Mouse (Mus musculus): ENCODE data around the gene Ube2j1. TPM values are rescaled to one million over a fixed set of nuclear protein-coding genes. Genes with fewer than 3 reads are reported as not detected.

The Ube2j1 gene
- total RNA-seq, 2 experiments from 2014 or later: 50.5 to 54.7 TPM

DNA sequence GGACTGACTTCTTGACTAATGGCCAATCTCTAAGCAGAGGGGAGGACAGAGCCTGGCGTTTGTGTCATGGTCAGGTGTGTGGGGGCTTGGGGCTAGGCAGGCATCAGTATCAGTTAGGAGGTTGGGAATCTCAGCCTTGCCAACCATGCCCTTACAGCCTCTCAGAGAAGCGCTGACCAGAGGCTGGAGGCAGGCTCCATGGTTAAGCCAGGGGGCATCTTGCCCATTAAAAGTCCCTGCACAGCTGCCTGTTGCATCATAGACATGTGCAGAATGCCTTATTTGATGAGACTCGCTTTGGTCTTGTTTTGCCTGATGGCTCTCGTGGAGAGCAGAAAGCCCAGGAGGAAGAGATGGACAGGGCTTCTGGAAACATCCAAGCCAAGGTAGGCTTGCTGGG, 31.8 kb downstream of the Ube2j1 start, which contains the start of gene Gabrr2:
Gabrr2 (plus strand) TSS at position 19 of the 400 bp plus-strand sequence.
- peak within 1 kb of the TSS; percentile 19; the same call in 1 of the 2 replicates for H3K4me3 ChIP-seq
- no peak for TF ChIP-seq CTCF (IDR thresholded peaks at IDR 0.05)
- intact Hi-C loops (cut with DNase I): no loop called here
- DNase-seq: peak; percentile 59
- H3K27ac ChIP-seq: peak within 1 kb of the TSS; percentile 62

DNA sequence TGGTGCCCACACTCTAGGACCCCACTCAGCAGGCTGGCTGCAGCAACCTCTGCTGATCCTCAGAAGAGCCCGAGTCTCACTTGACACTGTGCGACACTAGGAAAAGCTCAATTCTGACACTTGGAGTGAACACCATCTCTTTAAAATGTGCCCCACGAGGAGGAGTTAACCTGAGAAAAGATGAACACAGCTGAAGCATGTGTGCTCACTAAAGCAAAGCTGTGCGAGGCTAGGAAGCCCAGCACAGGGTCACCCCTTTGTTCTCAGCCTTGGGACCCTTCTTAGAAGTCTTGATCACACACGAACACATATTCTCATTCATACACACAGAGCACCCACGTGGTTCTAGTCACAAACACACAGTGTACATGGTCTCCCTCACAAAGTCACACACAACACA, 33.8 kb downstream of the Ube2j1 start:
- no peak for DNase-seq
- Histone ChIP-seq H3K4me3 (no peak overlapping the region), H3K27ac (no peak overlapping the region)
- TF ChIP-seq CTCF (IDR thresholded peaks at IDR 0.05): no peak
- intact Hi-C loops (cut with DNase I): loop anchor here (5.0 kb wide), 1 partner anchor 52 kb away; no protein-coding TSS in a partner anchor

DNA sequence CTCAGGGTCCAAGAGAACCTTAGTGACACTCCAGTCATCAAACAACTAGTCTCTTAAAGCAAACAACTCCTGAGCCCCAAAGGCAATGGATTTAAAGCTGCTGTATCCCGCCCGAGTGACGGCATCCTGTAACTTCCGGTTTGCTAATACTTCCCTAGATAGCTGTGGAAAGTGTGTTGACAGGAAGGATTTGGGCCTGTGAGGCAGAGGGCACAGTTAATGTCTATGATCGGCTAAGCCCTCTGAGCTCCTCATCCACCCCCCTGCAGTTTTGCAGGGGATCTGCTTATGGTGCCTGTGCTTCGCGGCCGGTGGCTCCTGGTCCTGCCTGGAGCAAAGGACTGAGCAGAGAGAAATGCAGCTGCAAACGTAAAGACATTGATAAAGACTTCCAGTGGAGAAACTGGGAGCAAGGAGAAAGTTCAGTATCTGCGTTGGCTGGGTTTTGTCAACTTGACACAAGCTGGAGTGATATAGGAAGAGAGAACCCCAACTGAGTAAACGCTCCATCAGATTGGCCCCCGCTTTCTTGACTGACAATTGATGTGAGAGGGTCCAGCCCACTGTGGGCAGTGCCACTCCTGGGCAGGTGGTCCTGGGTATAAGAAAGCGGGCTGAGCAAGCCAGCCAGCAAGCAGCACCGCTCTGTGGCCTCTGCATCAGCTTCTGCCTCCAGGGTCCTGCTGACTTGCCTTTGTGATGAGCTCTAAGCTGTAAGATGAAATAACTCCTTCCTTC, 35.2 kb downstream of the Ube2j1 start:
- DNase-seq: no peak
- intact Hi-C loops (cut with DNase I): loop anchor here (5.0 kb wide), 1 partner anchor 51 kb away; no protein-coding TSS in a partner anchor
- no peak overlapping the region for H3K4me3 ChIP-seq
- no peak for TF ChIP-seq CTCF (IDR thresholded peaks at IDR 0.05)
- H3K27ac ChIP-seq: no peak overlapping the region

DNA sequence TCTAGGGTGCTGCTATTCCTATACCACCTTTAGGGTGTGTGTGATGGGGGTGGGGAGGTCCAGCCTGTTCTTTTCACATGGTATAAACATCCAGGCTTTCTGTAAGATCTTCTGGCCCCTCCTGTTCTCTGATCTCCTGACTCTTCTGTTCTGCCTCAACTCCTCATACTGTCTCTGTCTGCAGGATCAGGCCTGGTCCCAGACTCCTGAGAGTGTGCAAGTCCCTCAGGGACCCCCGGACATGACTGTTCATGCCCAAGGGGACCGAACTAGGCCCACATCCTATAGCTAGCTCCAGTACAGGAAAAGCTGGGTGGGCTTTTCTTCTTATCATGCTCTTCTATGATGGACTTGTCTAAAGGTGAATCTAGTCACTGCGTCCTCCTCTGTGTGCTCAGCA, 36.1 kb downstream of the Ube2j1 start:
- Histone ChIP-seq H3K27ac (no peak overlapping the region), H3K4me3 (no peak overlapping the region)
- no peak for TF ChIP-seq CTCF (IDR thresholded peaks at IDR 0.05)
- no peak for DNase-seq
- intact Hi-C loops (cut with DNase I): loop anchor here (5.0 kb wide), 1 partner anchor 50 kb away; no protein-coding TSS in a partner anchor

DNA sequence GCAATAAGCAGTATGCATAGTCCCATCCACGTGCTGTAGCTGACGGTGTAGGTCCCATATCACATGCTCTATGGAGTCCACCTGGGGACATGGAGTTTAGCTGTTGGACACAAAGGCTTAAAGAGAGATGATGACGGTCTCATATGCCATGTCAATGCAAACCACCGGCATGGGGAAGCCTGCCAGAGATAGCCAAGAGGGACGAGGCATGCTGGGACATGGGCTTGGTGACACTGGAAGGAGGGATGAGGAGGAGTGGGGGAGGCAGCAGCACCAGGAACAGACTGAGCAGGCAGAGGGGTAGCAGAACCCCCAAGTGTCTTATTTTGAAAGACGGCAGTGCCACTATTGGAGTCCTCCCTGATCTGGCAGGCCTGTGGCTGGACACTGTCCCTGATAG, 36.6 kb downstream of the Ube2j1 start:
- DNase-seq: no peak
- no peak for TF ChIP-seq CTCF (IDR thresholded peaks at IDR 0.05)
- intact Hi-C loops (cut with DNase I): loop anchor here (5.0 kb wide), 1 partner anchor 49 kb away; no protein-coding TSS in a partner anchor
- Histone ChIP-seq H3K27ac (no peak overlapping the region), H3K4me3 (no peak overlapping the region)

DNA sequence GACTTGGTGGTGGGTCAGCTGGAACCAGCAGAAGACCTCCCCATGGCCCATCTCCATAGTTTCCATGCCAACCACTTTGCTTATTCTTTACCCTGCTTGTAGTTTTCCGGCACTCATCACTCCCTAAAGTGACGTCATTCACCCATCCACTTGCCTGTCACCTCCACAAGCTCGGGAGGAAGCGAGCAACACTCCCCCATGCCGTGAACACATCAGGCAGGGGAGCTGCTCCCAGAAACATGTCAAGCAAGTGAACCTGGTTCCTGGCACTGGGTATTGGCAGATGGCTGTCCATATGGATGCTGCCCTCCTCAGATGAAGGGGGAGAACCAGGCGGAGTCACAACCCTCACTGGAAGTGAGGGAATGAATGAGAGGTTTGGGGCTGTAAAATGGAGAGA, 37.7 kb downstream of the Ube2j1 start:
- H3K4me3 ChIP-seq: no peak overlapping the region
- no peak overlapping the region for H3K27ac ChIP-seq
- intact Hi-C loops (cut with DNase I): loop anchor here (5.0 kb wide), 1 partner anchor 48 kb away; no protein-coding TSS in a partner anchor
- no peak for DNase-seq
- no peak for TF ChIP-seq CTCF (IDR thresholded peaks at IDR 0.05)

DNA sequence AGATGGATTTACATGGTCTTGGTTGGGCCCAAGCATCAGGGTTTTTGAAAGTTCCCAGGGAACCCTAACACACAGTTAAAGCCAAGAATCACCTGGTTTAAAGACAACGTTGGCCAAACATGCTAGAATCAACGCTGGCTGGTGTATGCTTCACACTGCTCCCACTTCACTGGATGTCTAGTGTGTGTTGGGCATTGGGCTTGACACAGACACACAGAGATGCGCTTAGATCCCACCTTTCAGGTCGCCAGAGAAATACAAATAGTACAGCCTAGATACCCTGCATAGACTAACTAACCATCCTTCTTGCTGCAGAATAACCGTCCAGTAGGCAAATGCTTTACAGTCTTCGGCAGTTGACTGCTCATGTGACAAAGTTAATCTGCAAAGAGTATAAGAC, 39.1 kb downstream of the Ube2j1 start:
- no peak for DNase-seq
- Histone ChIP-seq H3K27ac (no peak overlapping the region), H3K4me3 (no peak overlapping the region)
- TF ChIP-seq CTCF (IDR thresholded peaks at IDR 0.05): no peak
- intact Hi-C loops (cut with DNase I): no loop called here

DNA sequence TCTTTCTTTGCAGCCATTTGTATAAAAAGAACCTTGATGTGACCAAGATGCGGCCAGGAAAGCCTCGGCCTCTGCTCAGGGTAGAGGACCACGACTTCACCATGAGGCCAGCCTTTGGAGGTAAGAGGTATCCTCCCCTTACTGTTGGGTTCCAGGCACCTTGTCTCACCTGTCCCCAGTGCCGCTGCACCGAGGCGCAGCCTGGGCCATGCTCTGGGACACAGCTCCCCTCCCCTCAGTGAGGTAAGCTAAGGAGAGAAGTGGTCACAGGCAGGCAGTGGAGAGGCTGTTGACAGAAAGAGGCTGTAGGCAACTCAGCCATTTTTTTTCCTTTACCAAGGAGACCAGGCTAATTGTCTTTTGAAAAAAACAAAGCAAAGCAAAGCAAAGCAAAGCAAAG, 40.1 kb downstream of the Ube2j1 start:
- H3K4me3 ChIP-seq: no peak overlapping the region
- no peak overlapping the region for H3K27ac ChIP-seq
- intact Hi-C loops (cut with DNase I): no loop called here
- peak; percentile 3 for DNase-seq
- no peak for TF ChIP-seq CTCF (IDR thresholded peaks at IDR 0.05)

DNA sequence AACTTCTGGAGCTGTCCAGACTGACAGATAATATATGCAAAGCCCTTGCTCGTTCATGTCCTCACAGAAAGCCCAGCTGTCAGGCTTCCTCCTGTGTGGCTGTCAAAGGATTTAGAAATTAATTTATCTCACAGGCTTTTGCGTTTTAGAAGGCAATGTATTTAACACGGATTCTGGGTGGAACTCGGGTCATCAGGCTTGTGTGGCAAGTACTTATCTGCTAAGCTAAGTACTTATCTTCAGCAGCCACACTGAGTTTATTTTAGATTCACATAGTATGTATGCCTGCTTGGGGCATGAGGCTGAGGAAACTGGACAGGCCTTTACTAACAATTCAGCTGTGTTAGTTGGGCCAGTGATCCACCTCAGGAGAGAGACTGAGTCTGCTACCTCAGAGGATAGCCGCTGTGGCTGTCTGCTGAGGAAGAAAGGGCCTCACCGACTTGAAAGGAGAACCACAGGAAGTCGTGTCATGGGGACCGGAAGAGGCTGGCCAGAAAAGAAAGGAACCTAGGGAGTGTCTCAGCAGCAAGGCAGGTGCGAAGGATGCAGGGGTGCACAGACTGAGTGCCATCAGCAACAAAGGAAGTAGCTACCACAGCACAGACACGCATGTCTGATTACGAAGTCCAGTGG, 41.4 kb downstream of the Ube2j1 start:
- no peak for TF ChIP-seq CTCF (IDR thresholded peaks at IDR 0.05)
- H3K27ac ChIP-seq: no peak overlapping the region
- DNase-seq: no peak
- intact Hi-C loops (cut with DNase I): no loop called here
- H3K4me3 ChIP-seq: no peak overlapping the region

DNA sequence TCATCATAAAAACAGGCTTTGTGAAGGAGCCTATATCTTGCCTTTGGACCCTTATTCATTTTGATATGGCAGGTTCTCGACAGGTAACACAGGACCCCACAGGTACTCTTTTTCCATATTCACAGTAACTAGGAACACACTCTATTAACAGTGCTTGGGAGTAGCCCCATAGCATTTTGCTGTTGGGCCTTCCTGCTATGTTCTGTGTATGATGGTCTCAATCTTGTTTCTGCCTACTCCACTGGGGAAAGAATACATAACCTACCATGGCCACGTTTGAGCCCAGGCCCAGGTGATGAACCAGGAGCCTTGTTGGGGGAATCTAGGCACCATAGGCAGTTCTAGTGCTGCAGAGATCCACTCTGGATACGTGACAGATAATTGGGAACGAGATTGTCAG, 43.2 kb downstream of the Ube2j1 start:
- Histone ChIP-seq H3K4me3 (no peak overlapping the region), H3K27ac (no peak overlapping the region)
- intact Hi-C loops (cut with DNase I): no loop called here
- DNase-seq: no peak
- TF ChIP-seq CTCF (IDR thresholded peaks at IDR 0.05): no peak

DNA sequence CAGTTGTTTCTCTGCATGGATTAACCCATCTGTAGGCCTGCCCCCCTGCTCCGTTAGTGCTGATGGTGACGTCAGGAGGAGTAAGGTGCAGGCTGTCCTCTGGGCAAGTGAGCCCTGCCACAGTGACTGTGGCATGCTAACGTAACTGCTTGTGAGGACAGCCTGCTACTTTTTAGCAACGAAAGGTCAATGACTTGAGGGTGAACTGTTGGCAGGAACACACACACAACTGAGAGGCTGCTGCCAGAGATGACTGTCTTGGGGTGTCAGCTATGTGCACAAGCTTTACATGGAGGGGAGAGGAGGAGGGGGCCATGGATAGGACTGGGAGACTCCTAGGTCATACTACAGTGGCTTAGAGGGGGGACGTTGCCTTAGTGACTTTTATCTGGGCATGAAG, 43.6 kb downstream of the Ube2j1 start:
- no peak overlapping the region for H3K4me3 ChIP-seq
- TF ChIP-seq CTCF (IDR thresholded peaks at IDR 0.05): no peak
- no peak for DNase-seq
- H3K27ac ChIP-seq: no peak overlapping the region
- intact Hi-C loops (cut with DNase I): no loop called here

DNA sequence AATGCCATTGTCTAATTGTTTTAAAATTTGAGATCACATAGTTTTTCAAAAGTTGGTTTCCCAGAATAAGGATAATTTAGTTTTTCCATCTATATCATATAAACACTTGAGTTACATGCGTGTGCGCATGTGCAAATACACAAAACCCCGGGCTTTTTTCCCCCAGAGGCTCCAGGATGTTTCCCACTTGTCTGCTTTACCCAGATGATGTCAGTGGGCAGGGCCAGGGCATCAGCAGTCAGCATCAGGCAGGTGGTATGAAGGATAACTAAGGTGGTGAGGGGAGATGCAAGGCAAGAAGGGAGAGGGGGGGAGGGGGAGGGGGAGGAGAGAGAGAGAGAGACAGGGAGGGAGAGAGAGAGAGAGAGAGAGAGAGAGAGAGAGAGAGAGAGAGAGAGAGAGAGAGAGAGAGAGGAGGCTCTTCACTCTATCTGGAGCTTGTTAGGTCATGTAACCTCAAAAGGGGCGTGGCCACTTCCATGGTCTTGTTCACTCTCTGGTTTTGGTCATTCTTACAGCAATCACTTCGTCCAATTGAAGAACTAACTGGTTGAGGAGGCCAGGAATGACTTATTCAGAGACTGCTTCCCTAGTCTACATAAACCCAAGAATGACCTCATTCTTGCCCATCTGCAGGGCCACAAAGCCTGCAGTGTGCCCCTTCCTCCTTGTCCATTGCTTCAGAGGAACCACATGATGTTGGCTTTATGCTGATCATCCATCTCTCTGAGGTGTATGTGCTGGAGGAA, 44.7 kb downstream of the Ube2j1 start:
- Histone ChIP-seq H3K4me3 (no peak overlapping the region), H3K27ac (no peak overlapping the region)
- no peak for DNase-seq
- no peak for TF ChIP-seq CTCF (IDR thresholded peaks at IDR 0.05)
- intact Hi-C loops (cut with DNase I): no loop called here

DNA sequence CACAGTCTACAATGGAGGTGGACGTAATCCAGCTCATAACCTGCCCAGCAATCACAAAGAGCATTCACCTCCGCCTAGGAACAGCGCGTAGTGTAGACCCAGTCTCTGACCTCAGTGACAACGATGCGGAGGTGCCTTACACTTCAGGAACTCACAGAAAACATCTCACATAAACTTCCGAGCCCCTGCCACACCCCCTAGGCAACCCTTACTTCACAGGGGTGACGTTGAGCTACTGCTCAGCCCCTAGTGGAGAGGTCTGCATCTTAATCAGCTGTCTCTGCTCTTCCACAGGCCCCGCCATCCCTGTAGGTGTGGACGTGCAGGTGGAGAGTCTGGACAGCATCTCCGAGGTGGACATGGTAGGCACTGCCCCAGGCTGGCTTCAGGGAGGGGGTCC, 45.9 kb downstream of the Ube2j1 start:
- DNase-seq: no peak
- H3K27ac ChIP-seq: no peak overlapping the region
- no peak for TF ChIP-seq CTCF (IDR thresholded peaks at IDR 0.05)
- intact Hi-C loops (cut with DNase I): no loop called here
- no peak overlapping the region for H3K4me3 ChIP-seq

Data from gastrocnemius, adult 2 months (tissue).